26 mouse cellular contexts compared by ENCODE assay signal in genomic region chr5:36885595-36885994, GRCm38 (mm10). TPM values are rescaled to one million over a fixed set of nuclear protein-coding genes. Genes with fewer than 3 reads are reported as not detected.
DNase-seq lines count a peak whose midpoint lies in the region; ATAC-seq and TF ChIP-seq lines count a peak whose summit lies in the region.
"Had no signal": no experiment of that assay in that cellular context is flagged by ENCODE, and none has a peak within 500 bp of the region (broad histone marks: within the 10 kb centered on the region; RNA-seq: fewer than 3 reads in every experiment).

No protein-coding gene starts in this region.

- no peak for ATAC-seq in neural tube, embryonic 15.5 days (ENCODE audit: low FRiP score)
- ATAC-seq: CD4-positive, CD25-positive, alpha-beta regulatory T cell, adult 4 months; forebrain, embryonic 13.5 days; forebrain, embryonic 16.5 days had no signal

- WGBS in cerebellum, adult 2 months: 27% methylated on average over 5 of the region's 5 CpGs
- 76% methylated on average over 5 of the region's 5 CpGs for WGBS in neural tube, embryonic 15.5 days

- H3K4me3 ChIP-seq in cerebellum, adult 2 months (replicated peaks; ENCODE audit: insufficient read depth, low read depth, low read length): no peak overlapping the region
- no peak overlapping the region for H3K4me3 ChIP-seq in neural tube, embryonic 15.5 days (replicated peaks)
- H3K4me3 ChIP-seq: embryonic facial prominence, embryonic 10.5 days; embryonic facial prominence, embryonic 13.5 days; erythroblast, embryonic 14.5 days; forebrain, embryonic 10.5 days; forebrain, embryonic 13.5 days; hindbrain, embryonic 12.5 days; hindbrain, embryonic 15.5 days had no signal

- H3K27ac ChIP-seq in cerebellum, adult 2 months (ENCODE audit: insufficient read depth, low read length): peak overlapping the region; percentile 80
- H3K27ac ChIP-seq in neural tube, embryonic 15.5 days (replicated peaks): 0 out of 2 replicates have a peak overlapping the region, but pooled peaks have one; percentile 5
- H3K27ac ChIP-seq: embryonic facial prominence, embryonic 10.5 days; embryonic facial prominence, embryonic 13.5 days; forebrain, embryonic 10.5 days; forebrain, embryonic 13.5 days; hindbrain, embryonic 12.5 days; hindbrain, embryonic 15.5 days had no signal

- no peak overlapping the region for H3K9ac ChIP-seq in neural tube, embryonic 15.5 days (replicated peaks)
- H3K9ac ChIP-seq: embryonic facial prominence, embryonic 13.5 days; forebrain, embryonic 13.5 days; hindbrain, embryonic 12.5 days; hindbrain, embryonic 15.5 days had no signal

- TF ChIP-seq CTCF in cerebellum, adult 2 months (IDR thresholded peaks at IDR 0.05; ENCODE audit: borderline replicate concordance, insufficient read depth, low read depth, low read length): no peak

- H3K9me3 ChIP-seq in neural tube, embryonic 15.5 days (replicated peaks): no peaks in the 10 kb centered on the region
- H3K9me3 ChIP-seq: embryonic facial prominence, embryonic 10.5 days; embryonic facial prominence, embryonic 13.5 days; forebrain, embryonic 10.5 days; forebrain, embryonic 13.5 days; hindbrain, embryonic 12.5 days; hindbrain, embryonic 15.5 days had no signal

- no peak for DNase-seq in cerebellum, adult 2 months
- DNase-seq in cerebellum, adult 11-12 months: no peak
- DNase-seq in neural tube, embryonic 10.5 days (ENCODE audit: extremely low spot score, low spot score): no peak
- DNase-seq in gonadal fat pad, adult 2 months (ENCODE audit: low read depth): peak; percentile 78
- no peak for DNase-seq in B cell, adult 2 months
- DNase-seq: adrenal gland, adult 2 months; adrenal gland, postnatal 14 days; cerebellum, adult 18-20 months; embryo, embryonic 11 days; gastrocnemius, postnatal 10 days; gastrocnemius, postnatal 36 days; heart, adult 11 months had no signal

- peaks cover 90% of the 10 kb centered on the region for H3K4me1 ChIP-seq in cerebellum, adult 2 months (ENCODE audit: control insufficient read depth, insufficient read depth, low read length)
- H3K4me1 ChIP-seq in neural tube, embryonic 15.5 days: peaks cover 51% of the 10 kb centered on the region

- TF ChIP-seq POLR2A in cerebellum, adult 2 months (IDR thresholded peaks at IDR 0.05; ENCODE audit: borderline replicate concordance, insufficient read depth, low read length): no peak

- H3K27me3 ChIP-seq in cerebellum, adult 2 months (ENCODE audit: control insufficient read depth, insufficient read depth, low read length): no peaks in the 10 kb centered on the region
- H3K27me3 ChIP-seq in neural tube, embryonic 15.5 days (replicated peaks): no peaks in the 10 kb centered on the region
- H3K27me3 ChIP-seq: forebrain, embryonic 13.5 days; hindbrain, embryonic 15.5 days had no signal

- no peaks in the 10 kb centered on the region for H3K36me3 ChIP-seq in neural tube, embryonic 15.5 days
- H3K36me3 ChIP-seq: embryonic facial prominence, embryonic 10.5 days; embryonic facial prominence, embryonic 13.5 days; forebrain, embryonic 10.5 days; hindbrain, embryonic 12.5 days; hindbrain, embryonic 15.5 days had no signal

- no peak overlapping the region for H3K4me2 ChIP-seq in neural tube, embryonic 15.5 days
- H3K4me2 ChIP-seq: embryonic facial prominence, embryonic 13.5 days; forebrain, embryonic 13.5 days; heart, embryonic 11.5 days; hindbrain, embryonic 12.5 days; hindbrain, embryonic 15.5 days had no signal

RNA-seq across cellular contexts. Expression of gene Ppp2r2c, which starts 17.3 kb away (rescaled TPM):
- 259 and 273 TPM in 2 replicates for polyA plus RNA-seq in cerebellum, adult 2 months (2012; rRNA removed)
- polyA plus RNA-seq in neural tube, embryonic 15.5 days (2015; fragmentation: Nextera tagmentation; extraction: Ambion mirVana): 56.3 and 72.9 TPM in 2 replicates
- 1.1 and 1.9 TPM in 2 replicates for polyA plus RNA-seq in gonadal fat pad, adult 2 months (2012; rRNA removed)
- polyA plus RNA-seq: C2C12; CD4-positive, CD25-positive, alpha-beta regulatory T cell, adult 4 months; erythroblast, embryonic 14.5 days; heart, embryonic 14.5 days; heart, postnatal 0 days had no signal

RNA-seq across cellular contexts. Expression of gene Man2b2, which starts 55.1 kb away (rescaled TPM):
- polyA plus RNA-seq in cerebellum, adult 2 months (2012; rRNA removed): 29.2 and 30.1 TPM in 2 replicates
- polyA plus RNA-seq in neural tube, embryonic 15.5 days (2015; fragmentation: Nextera tagmentation; extraction: Ambion mirVana): 13.2 and 14.4 TPM in 2 replicates
- 57.1 and 66.0 TPM in 2 replicates for polyA plus RNA-seq in gonadal fat pad, adult 2 months (2012; rRNA removed)

Comparison
In these comparisons a context has a peak if more than half of its experiments do, and no peak if none do; other contexts are left out.
1. RNA of gene Ppp2r2c, which starts 17.3 kb away (polyA plus RNA-seq): 259 to 273 TPM in cerebellum, adult 2 months and 56.3 to 72.9 TPM in neural tube, embryonic 15.5 days; 1.1 to 1.9 TPM in gonadal fat pad, adult 2 months; every median in the first group is over 10 times any median in the second.